Mouse (Mus musculus) CD4-positive helper T cell, adult 2 months (primary cell): ENCODE data around the gene Arpin.

ENCODE experiments used
- DNase-seq: peaks from one replicate; pipeline ENCODE4 v3.0.0-alpha.2; 2012; ENCODE audit warnings: low read depth, missing footprints, low spot score

Gene Arpin

GRCm38 (mm10) chr7:79892576-79893428, 42.4 kb downstream of the Arpin start:
- DNase-seq = no peak

- no peak for DNase-seq
These were observed 44.5 kb downstream of the Arpin start for GRCm38 (mm10) chr7:79890436-79891221.

- no peak for DNase-seq
These were observed 46.6 kb downstream of the Arpin start for GRCm38 (mm10) chr7:79888603-79889002.

DNA sequence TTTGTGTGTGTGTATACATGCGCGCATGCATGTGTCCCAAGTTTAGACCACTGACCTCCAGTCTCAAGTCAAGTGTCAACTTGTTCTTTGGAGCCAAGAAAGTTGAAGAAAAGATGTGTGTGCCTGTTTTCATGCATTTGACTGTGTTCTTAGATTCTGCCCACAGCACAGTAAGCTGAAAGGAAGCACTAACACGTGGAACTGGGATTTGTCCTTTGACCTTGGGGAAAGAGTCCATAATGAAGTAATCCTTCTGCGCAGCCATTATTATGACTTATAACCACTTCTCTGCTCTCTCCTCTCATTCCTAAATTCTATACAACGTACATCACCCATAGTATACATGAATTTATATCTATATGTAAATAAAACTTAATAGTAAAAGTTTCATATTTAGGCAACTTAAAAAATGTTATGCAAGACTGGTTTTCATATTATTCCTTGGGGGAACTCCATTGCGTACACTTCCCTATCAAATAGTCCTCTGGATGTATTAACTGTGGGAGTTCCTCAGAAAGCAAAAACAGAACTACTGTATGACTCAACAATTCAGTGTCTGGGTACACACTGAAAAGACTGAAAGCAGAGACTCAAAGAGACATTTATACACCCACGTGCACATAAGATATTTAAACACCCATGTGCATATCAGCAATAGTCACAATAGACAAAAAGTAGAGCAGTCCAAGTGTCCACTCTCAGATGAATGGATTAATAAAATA, 51.4 kb downstream of the Arpin start:
- no peak for DNase-seq

DNA sequence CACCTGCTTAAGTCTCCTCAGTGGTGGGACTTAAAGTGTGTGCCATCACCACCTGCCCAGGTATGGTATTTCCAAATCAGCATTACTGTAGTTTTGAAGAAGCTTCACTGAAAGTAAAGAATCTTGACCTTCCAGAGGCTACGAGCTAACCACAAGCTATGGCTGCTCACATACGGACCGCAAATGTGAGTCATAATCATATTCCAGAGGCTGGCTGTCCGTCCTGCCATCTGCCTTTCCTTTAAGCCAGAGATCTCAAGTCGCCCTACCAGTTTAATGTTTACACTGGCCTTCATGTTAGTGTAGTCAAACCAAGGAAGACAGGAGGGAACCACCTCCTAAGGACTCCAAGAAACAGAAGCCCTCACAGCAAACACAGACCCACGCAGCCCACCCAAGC, 53.3 kb downstream of the Arpin start:
- DNase-seq = no peak

DNA sequence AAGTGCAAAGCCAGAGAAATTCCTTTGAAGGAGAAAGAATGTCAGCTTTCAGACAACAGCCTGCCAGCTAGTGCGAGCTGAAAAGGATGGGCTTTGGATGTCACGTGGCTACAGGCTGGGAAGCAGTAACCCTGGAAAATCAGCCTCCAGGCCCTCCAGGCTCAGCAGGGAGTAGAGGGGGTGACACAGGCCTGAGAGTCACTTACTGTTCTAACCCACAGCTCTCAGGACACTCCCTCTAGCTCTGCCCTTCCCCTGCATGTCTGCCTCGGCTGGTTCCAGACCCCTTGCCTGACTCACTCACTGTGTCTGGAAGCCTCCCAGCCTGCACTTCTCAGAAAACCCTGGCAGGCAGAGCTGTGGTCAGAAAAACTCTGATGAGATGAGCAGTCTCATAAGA, 54.2 kb downstream of the Arpin start:
- DNase-seq = no peak

- DNase-seq = no peak
These were observed 55.1 kb downstream of the Arpin start for GRCm38 (mm10) chr7:79880033-79880432.

DNA sequence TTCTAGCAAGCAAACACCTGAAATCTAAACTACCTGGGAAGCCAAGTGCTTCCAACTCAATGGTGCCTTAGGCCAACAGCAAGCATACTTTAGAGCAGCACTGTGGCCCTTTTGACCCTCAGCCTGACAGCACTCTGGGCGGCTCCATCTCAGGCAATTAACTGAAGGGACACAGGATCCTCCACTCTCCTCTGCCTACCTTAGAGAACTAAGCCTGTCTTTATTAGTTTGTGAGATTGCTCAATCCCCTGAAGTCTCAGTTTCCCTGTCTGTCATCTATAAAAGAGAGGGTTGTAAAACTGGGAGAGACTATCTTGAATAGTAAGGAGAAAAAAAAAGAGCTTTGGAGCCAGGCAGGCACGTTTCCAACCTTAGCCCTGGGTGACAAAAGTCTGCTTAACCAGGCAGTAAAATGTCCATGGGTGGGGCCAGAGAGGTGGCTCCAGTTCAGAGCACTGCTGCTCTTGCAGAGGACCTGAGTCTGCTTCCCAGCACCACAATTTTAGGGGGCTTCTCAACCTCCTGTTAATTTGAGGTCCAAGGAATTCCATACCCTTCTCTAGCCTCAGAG, 56.6 kb downstream of the Arpin start:
- DNase-seq = no peak
